Mouse (Mus musculus): ENCODE data around the gene Wnk4. TPM values are rescaled to one million over a fixed set of nuclear protein-coding genes. Genes with fewer than 3 reads are reported as not detected.
A peak's percentile ranks its signal among the peaks of the same experiment; 100 is the strongest.

Gene Wnk4
- polyA plus RNA-seq (2015; fragmentation: Nextera tagmentation; extraction: Ambion mirVana), result 4.3 and 5.4 TPM in 2 replicates

DNA sequence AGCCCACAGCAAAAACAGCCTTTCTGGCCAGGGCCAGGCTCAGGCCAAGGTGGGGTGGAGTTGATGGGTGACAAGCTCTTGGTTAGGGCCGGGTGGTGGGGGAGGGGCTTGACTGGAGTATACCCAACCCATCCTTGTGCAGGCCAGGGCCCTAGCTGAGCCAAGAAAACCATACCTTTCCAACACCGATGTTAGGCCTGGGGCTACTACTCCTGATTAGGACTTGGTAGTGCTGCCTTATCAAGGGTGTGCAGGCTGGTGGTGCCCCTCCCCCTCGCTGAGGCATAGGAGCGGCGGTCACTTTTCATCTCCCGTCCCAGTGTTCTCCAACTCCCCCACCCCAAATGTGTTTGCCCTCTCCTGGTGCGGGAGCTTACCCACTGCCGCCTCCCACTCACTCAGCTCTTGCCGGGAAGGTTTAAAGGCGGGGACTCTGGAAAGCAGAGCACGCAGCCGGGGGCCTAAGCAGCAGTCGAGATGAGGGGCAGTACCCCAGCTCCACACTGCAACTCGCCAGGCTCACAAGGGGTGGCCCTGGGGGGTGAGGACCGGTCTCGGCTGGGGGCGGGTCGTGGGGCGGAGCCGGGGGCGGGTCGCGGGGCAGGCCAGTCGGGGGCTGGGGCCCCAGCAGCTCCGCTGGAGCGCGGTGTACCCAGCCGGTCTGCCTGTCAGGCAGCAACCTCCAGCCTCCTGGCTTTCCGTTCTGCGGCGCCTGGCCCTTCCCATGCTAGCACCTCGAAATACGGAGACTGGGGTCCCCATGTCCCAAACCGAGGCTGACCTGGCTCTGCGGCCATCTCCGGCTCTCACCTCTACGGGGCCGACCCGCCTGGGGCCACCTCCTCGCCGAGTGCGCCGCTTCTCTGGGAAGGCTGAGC, at the start of gene Wnk4:
Wnk4 (plus strand) TSS at position 620 of the 878 bp plus-strand sequence.
- H3K9ac ChIP-seq (ENCODE audit: low read depth, low read length), result peak within 1 kb of the TSS; percentile 88
- H3K9me3 ChIP-seq (replicated peaks; ENCODE audit: control insufficient read depth, low read length), result no peaks in the 10 kb centered on the region
- peak within 1 kb of the TSS; percentile 96 for H3K27ac ChIP-seq (ENCODE audit: low read length)
- peak; percentile 92 for ATAC-seq (ENCODE audit: low read depth)
- peaks cover 56% of the 10 kb centered on the region for H3K4me1 ChIP-seq (ENCODE audit: control insufficient read depth, low read depth, low read length)
- 1% methylated on average over 43 of the region's 43 CpGs for whole genome bisulfite sequencing (ENCODE audit: insufficient replicate concordance)
- H3K4me2 ChIP-seq (ENCODE audit: low read depth, low read length), result peak within 1 kb of the TSS; percentile 98
- H3K27me3 ChIP-seq (ENCODE audit: control insufficient read depth, insufficient read depth, low read depth, low read length), result peaks cover 38% of the 10 kb centered on the region
- peak within 1 kb of the TSS; percentile 80 for H3K4me3 ChIP-seq (ENCODE audit: low read depth, low read length)
- H3K36me3 ChIP-seq (ENCODE audit: control insufficient read depth, insufficient read depth), result no peaks in the 10 kb centered on the region

GRCm38 (mm10) chr11:101211970-101212369, 48.4 kb upstream of the Wnk4 start:
- Histone ChIP-seq H3K27me3 (ENCODE audit: control insufficient read depth, insufficient read depth, low read depth, low read length) (no peaks in the 10 kb centered on the region), H3K4me3 (ENCODE audit: low read depth, low read length) (no peak overlapping the region), H3K4me1 (ENCODE audit: control insufficient read depth, low read depth, low read length) (no peaks in the 10 kb centered on the region), H3K4me2 (ENCODE audit: low read depth, low read length) (no peak overlapping the region), H3K36me3 (ENCODE audit: control insufficient read depth, insufficient read depth) (peaks cover 26% of the 10 kb centered on the region), H3K9me3 (replicated peaks; ENCODE audit: control insufficient read depth, low read length) (no peaks in the 10 kb centered on the region), H3K27ac (ENCODE audit: low read length) (no peak overlapping the region), H3K9ac (ENCODE audit: low read depth, low read length) (no peak overlapping the region)
- WGBS (ENCODE audit: insufficient replicate concordance), result 37% methylated on average over 3 of the region's 3 CpGs
- ATAC-seq (ENCODE audit: low read depth), result peak; percentile 50; the same call in 1 of the 2 replicates

DNA sequence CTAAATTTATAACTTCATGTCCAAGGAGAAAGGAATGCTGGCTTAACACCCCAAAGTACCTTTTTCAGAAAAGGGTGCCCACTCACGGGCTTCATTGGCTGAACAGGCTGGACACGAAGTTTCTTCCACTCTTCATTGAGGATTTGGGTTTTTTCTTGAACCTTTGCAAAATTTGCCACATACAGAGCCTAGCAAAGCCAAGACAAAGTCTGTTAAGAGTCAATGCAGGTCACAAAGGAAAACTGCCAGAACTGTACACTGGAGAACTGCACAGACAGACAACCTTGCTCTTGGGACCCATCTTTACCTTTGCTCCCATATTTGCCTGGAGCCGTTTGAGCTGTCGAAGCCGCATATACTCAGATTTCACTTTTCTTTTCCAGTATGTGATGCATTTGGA, 43.4 kb upstream of the Wnk4 start:
- no peak for ATAC-seq (ENCODE audit: low read depth)
- H3K4me3 ChIP-seq (ENCODE audit: low read depth, low read length), result no peak overlapping the region
- H3K9me3 ChIP-seq (replicated peaks; ENCODE audit: control insufficient read depth, low read length), result no peaks in the 10 kb centered on the region
- no peak overlapping the region for H3K9ac ChIP-seq (ENCODE audit: low read depth, low read length)
- WGBS (ENCODE audit: insufficient replicate concordance), result 81% methylated on average over 5 of the region's 5 CpGs
- H3K36me3 ChIP-seq (ENCODE audit: control insufficient read depth, insufficient read depth), result peaks cover 14% of the 10 kb centered on the region
- no peak overlapping the region for H3K4me2 ChIP-seq (ENCODE audit: low read depth, low read length)
- H3K27ac ChIP-seq (ENCODE audit: low read length), result no peak overlapping the region
- no peaks in the 10 kb centered on the region for H3K4me1 ChIP-seq (ENCODE audit: control insufficient read depth, low read depth, low read length)
- no peaks in the 10 kb centered on the region for H3K27me3 ChIP-seq (ENCODE audit: control insufficient read depth, insufficient read depth, low read depth, low read length)

DNA sequence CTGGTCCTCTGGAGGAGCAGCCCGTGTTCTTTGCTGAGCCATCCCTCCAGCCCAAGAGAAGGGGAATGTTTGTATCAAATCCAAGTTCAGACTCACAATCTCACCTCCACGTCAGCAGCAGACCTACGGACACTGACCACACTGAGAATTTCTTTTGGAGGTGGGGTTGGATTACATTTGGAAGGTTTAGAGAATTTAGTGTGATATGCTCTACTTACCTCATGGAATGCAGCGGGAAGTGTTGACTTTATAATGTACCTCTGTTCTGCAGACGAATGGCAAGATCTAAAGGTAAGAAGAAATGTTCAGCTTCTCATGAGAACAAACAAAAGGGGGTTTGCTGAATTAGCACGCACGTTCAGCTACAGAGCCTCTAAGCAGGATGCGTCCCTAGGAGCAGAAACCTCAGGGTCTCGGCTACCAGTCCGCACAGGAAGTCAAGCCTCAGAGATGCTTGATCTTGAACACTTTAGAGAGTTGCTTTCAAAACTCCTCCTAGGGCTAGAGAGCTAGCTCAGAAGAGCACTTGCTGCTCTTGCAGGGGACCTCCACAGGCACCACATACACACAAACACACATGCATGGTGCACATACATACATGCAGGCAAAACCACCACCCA, 41.8 kb upstream of the Wnk4 start:
- Histone ChIP-seq H3K4me3 (ENCODE audit: low read depth, low read length) (no peak overlapping the region), H3K27me3 (ENCODE audit: control insufficient read depth, insufficient read depth, low read depth, low read length) (no peaks in the 10 kb centered on the region), H3K9ac (ENCODE audit: low read depth, low read length) (no peak overlapping the region), H3K36me3 (ENCODE audit: control insufficient read depth, insufficient read depth) (peaks cover 5% of the 10 kb centered on the region), H3K9me3 (replicated peaks; ENCODE audit: control insufficient read depth, low read length) (no peaks in the 10 kb centered on the region), H3K4me1 (ENCODE audit: control insufficient read depth, low read depth, low read length) (no peaks in the 10 kb centered on the region), H3K27ac (ENCODE audit: low read length) (no peak overlapping the region), H3K4me2 (ENCODE audit: low read depth, low read length) (no peak overlapping the region)
- 58% methylated on average over 10 of the region's 10 CpGs for WGBS (ENCODE audit: insufficient replicate concordance)
- ATAC-seq (ENCODE audit: low read depth), result no peak

- no peak for ATAC-seq (ENCODE audit: low read depth)
- H3K4me1 ChIP-seq (ENCODE audit: control insufficient read depth, low read depth, low read length), result peaks cover 9% of the 10 kb centered on the region
- H3K27ac ChIP-seq (ENCODE audit: low read length), result no peak overlapping the region
- no peak overlapping the region for H3K4me2 ChIP-seq (ENCODE audit: low read depth, low read length)
- H3K4me3 ChIP-seq (ENCODE audit: low read depth, low read length), result no peak overlapping the region
- 30% methylated on average over 2 of the region's 2 CpGs for WGBS (ENCODE audit: insufficient replicate concordance)
- no peak overlapping the region for H3K9ac ChIP-seq (ENCODE audit: low read depth, low read length)
- H3K27me3 ChIP-seq (ENCODE audit: control insufficient read depth, insufficient read depth, low read depth, low read length), result no peaks in the 10 kb centered on the region
- H3K9me3 ChIP-seq (replicated peaks; ENCODE audit: control insufficient read depth, low read length), result no peaks in the 10 kb centered on the region
- no peaks in the 10 kb centered on the region; the same call in 1 of the 2 replicates for H3K36me3 ChIP-seq (ENCODE audit: control insufficient read depth, insufficient read depth)
Measured at GRCm38 (mm10) chr11:101220853-101221252, 39.5 kb upstream of the Wnk4 start.

DNA sequence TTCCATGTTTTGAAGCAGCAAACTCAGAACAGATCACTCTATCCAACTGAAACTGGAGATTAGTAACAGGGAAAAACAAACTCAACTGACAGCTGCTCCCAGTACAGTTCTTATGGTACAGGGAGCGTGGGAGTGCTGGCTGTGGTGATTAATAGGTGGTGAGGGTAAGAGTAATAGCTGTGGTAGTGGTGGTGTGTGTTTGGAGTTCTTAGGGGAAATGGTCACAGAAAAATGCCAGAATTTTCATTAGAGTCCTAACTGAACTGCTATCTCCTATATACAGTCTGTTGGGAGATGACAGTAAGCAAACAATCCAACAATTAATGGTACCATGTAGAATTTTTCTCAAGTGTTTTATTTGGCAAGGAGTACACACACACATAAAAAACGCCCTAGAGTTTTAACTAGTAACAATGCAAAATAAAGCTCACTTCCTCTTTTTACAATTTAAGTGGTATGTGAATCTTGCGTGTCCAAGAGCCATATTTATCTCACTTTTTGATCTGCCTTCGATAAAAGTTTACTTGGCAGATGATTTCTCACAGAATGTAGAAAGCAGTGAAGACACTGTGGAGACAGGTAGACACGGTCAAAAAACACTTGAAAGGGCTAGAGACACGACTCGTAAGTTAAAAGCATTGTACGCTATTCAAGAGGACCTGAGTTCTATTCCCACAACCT, 38.9 kb upstream of the Wnk4 start:
- no peak for ATAC-seq (ENCODE audit: low read depth)
- Histone ChIP-seq H3K9me3 (replicated peaks; ENCODE audit: control insufficient read depth, low read length) (no peaks in the 10 kb centered on the region), H3K9ac (ENCODE audit: low read depth, low read length) (no peak overlapping the region), H3K27me3 (ENCODE audit: control insufficient read depth, insufficient read depth, low read depth, low read length) (no peaks in the 10 kb centered on the region), H3K4me1 (ENCODE audit: control insufficient read depth, low read depth, low read length) (peaks cover 10% of the 10 kb centered on the region), H3K36me3 (ENCODE audit: control insufficient read depth, insufficient read depth) (no peaks in the 10 kb centered on the region; the same call in 1 of the 2 replicates), H3K4me2 (ENCODE audit: low read depth, low read length) (no peak overlapping the region), H3K4me3 (ENCODE audit: low read depth, low read length) (no peak overlapping the region), H3K27ac (ENCODE audit: low read length) (no peak overlapping the region)
- 52% methylated on average over 8 of the region's 8 CpGs for WGBS (ENCODE audit: insufficient replicate concordance)

GRCm38 (mm10) chr11:101224337-101224736, 36.0 kb upstream of the Wnk4 start:
- H3K9ac ChIP-seq (ENCODE audit: low read depth, low read length), result no peak overlapping the region
- H3K4me3 ChIP-seq (ENCODE audit: low read depth, low read length), result no peak overlapping the region
- no peak overlapping the region for H3K4me2 ChIP-seq (ENCODE audit: low read depth, low read length)
- no peak overlapping the region for H3K27ac ChIP-seq (ENCODE audit: low read length)
- peaks cover 6% of the 10 kb centered on the region for H3K27me3 ChIP-seq (ENCODE audit: control insufficient read depth, insufficient read depth, low read depth, low read length)
- no peaks in the 10 kb centered on the region for H3K9me3 ChIP-seq (replicated peaks; ENCODE audit: control insufficient read depth, low read length)
- 65% methylated on average over 3 of the region's 3 CpGs for WGBS (ENCODE audit: insufficient replicate concordance)
- peaks cover 11% of the 10 kb centered on the region for H3K4me1 ChIP-seq (ENCODE audit: control insufficient read depth, low read depth, low read length)
- no peaks in the 10 kb centered on the region for H3K36me3 ChIP-seq (ENCODE audit: control insufficient read depth, insufficient read depth)
- no peak for ATAC-seq (ENCODE audit: low read depth)

- Histone ChIP-seq H3K4me2 (ENCODE audit: low read depth, low read length) (peak overlapping the region; percentile 81), H3K9me3 (replicated peaks; ENCODE audit: control insufficient read depth, low read length) (no peaks in the 10 kb centered on the region), H3K36me3 (ENCODE audit: control insufficient read depth, insufficient read depth) (no peaks in the 10 kb centered on the region), H3K4me1 (ENCODE audit: control insufficient read depth, low read depth, low read length) (peaks cover 11% of the 10 kb centered on the region), H3K4me3 (ENCODE audit: low read depth, low read length) (peak overlapping the region; percentile 92), H3K27ac (ENCODE audit: low read length) (peak overlapping the region; percentile 87), H3K27me3 (ENCODE audit: control insufficient read depth, insufficient read depth, low read depth, low read length) (peaks cover 13% of the 10 kb centered on the region), H3K9ac (ENCODE audit: low read depth, low read length) (peak overlapping the region; percentile 97)
- ATAC-seq (ENCODE audit: low read depth), result no peak
- 17% methylated on average over 25 of the region's 25 CpGs for WGBS (ENCODE audit: insufficient replicate concordance)
Measured at GRCm38 (mm10) chr11:101225331-101226064, 34.9 kb upstream of the Wnk4 start.

All from liver, embryonic 16.5 days (tissue).